Mouse (Mus musculus) lung, postnatal 0 days (tissue): ENCODE results near the gene Mbl2.

Source experiments
- CTCF ChIP-seq: IDR thresholded peaks from 2 replicates; pipeline ENCODE4 v1.5.1; 2016; ENCODE audit warnings: antibody characterized with exemption, mild to moderate bottlenecking
- EP300 ChIP-seq: IDR thresholded peaks from 2 replicates; pipeline ENCODE4 v1.6.1; 2016; ENCODE audit warnings: antibody characterized with exemption, mild to moderate bottlenecking, control low read depth

- TF ChIP-seq CTCF = no peak
- TF ChIP-seq EP300 = no peak
Observed at GRCm38 (mm10) chr19:30229477-30229876, 3.3 kb upstream of the Mbl2 start.
